Mouse (Mus musculus): Measurements from ENCODE around the gene Gemin6.
A peak's percentile ranks its signal among the peaks of the same experiment; 100 is the strongest.
"Not testable (repeated sequence)": the region's sequence is repeated elsewhere in the genome, so short reads cannot be mapped to it uniquely, and the experiment has no call there.

Gemin6 gene

DNA sequence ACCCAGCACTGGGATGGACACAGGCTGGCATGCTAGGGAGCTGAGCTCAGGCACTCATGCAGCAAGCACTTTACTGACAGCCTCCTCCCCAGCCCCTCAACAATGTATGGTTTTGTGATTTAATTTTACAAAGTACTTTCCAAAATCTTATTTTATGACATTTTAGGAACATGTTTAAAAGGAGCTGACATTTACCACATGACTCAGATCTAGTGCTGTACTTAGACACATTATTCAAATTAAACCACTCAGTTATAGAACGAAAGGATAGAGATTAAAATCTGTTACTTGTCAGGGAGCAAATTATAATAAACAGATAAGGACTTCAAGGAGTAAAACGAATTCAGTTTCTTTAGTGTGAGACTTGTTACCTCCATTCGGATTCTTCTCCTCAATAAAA, 11.2 kb downstream of the Gemin6 start:
- no peak for DNase-seq

DNA sequence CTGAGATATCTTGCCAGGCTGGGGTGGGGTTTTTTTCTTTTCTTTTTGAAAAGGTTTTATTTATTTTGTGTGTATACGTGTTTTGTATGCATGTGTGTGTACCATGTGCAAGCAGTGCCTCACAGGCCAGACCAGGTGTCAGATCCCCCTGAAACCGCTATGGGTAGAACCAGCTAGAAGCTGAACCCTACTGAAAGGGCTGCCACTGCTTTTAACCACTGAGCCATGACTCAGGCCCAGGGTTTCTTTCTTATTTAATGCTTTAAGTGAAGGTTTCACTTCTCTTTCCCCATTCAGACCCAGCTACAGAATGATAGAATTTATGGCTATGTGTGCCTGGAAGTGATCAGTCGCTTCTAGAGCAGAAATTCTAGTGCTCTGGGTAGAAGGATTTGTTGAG, 12.6 kb downstream of the Gemin6 start:
- no peak for DNase-seq

- DNase-seq: no peak
Measured at GRCm38 (mm10) chr17:80237475-80237874, 13.2 kb downstream of the Gemin6 start.

DNA sequence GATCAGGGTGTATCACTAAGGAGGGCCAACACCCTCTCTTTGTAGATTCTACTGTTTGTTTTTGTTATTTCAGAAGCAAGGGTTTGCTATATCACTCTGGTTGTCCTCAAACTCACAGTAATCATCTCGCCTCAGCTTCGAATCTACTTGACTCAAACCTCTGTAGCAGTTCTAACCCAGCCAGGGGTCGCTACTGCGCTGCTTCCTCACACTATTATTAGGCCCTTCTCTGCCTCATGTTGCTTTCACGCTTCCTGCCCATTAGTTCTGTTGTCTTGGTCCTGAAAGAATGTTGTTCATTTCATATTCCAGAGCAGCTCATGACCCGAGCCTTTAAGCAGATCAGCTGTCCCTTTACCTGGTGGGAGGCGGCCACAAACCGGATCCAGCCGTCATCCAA, 17.4 kb downstream of the Gemin6 start:
- DNase-seq: no peak

GRCm38 (mm10) chr17:80243116-80243515, 18.9 kb downstream of the Gemin6 start:
- DNase-seq: peak; percentile 27

DNA sequence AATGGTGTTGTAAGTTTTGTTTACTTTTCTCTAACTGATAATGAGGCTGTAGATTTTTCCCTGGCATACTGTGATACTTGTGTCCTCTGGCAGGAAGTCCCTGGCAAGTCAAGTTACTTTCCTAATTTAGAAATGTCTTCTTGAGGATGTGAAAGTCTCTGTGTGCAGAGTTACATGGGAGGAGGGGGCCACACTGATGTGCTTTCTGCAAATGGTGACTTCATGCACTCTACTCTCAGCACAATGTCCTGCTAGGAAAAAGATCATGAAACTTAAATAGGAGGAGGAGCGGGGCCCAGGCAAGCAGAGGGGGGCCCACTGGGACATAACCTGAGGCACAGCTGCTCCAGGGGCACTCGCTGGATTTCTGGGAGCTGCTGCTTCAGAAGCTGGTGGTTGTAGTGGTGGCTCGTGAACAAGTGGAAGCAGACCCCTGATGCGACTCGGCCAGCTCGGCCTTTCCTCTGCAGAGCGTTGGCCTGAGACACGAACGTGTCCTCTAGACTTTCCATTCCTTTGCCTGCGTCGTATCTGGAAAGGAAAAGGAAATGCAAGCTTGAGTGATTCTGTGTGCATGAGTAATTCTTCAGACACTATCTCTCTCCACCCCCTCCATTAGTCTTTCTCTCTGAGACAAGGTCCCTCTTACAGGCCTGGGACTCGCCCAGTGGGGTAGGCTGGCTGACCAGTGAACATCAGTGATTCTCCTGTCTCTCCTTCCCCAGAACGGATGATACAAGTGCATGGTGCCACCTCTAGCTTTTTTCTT, 28.7 kb downstream of the Gemin6 start:
- peak; percentile 26 for DNase-seq

DNA sequence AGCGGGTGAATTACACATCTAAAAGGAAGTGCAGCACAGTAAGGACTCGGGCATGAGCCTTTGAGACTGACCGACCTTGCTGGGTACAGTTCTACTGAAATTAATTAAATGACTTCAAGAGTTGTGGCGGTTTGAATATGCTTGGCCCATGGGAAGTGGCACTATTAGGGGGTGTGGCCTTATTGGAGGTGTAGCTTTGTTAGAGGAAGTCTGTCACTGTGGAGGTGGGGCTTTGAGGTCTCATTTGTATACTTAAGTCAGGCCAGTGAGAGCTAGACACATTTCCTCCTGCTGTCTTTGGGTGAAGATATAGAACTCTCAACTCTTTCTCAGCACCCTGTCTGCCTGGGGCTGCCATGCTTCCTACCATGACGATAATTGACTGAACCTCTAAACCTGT, 30.2 kb downstream of the Gemin6 start:
- DNase-seq: no peak

DNA sequence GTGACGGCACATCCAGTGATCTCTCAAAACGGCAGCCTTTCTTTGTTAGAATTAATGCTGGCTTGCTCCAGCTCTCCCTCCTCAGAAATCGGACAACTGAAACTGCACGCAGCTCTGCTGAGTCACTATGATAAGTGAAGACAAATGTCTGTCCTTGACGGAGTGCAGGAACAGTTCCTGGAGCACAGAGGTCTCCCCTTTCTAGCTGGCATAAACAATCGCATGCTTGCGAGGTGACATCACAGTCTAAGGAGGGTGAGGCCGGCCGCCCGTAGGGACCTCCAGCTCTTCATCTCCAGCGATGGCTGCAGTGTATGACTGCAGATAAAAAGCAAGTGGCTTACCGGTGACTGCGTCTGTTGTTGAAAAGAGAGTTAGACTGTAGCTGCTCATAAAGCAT, 31.0 kb downstream of the Gemin6 start:
- peak; percentile 73 for DNase-seq

GRCm38 (mm10) chr17:80267065-80267464, 42.8 kb downstream of the Gemin6 start:
- no peak for DNase-seq

- DNase-seq: no peak
Measured at GRCm38 (mm10) chr17:80268151-80268550, 43.9 kb downstream of the Gemin6 start.

GRCm38 (mm10) chr17:80270622-80271021, 46.4 kb downstream of the Gemin6 start:
- not testable (repeated sequence) for DNase-seq

Data from lung, postnatal 14 days (tissue).